Comparison of ENCODE assay signal across 13 mouse cellular contexts in the genomic region with DNA sequence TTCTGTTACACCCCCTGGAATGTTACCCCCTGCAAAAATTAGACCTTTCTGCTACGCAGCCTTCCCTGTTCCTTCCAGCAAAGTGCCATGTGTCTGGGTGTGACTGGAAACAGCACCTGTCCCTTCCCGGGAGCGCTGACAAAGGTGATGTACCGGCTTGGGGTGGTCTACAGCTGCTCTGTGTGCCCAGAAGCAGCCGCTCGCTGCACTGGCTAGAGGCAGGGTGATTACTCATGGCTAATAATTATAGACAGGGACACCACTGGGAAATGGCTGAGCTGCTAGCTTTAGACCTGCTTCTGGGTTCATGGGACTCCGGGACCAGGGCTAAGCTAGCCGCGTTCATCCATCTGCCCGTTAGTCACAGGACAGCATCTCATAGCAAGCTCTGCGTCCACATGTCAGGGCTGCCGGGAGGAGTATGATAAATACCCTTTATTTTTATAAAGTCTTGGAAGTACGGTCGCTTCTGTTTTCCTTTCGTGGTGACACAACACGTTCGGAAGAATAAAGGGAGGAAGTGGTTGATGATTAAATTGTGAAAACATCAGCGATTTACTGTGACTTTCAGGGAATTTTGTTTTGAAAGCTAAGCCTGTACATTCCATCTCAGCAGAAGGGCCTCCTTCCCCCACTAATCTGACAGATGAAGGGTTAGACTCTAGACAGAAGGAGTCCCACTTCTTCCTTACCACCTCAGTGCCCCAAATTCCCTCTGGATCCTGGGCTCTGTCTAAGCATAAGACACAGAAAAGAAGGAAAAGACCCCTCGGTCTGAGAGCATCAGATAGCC.
DNase-seq lines count a peak whose midpoint lies in the region; ATAC-seq lines count a peak whose summit lies in the region.
"Had no signal": no experiment of that assay in that cellular context is flagged by ENCODE, and none has a peak within 500 bp of the region (broad histone marks: within the 10 kb centered on the region; RNA-seq: fewer than 3 reads in every experiment).

No protein-coding gene starts in this region.

- no peak overlapping the region for H3K27ac ChIP-seq in midbrain, embryonic 14.5 days (replicated peaks; ENCODE audit: low read depth, low read length)
- H3K27ac ChIP-seq in midbrain, embryonic 11.5 days (ENCODE audit: low read depth, low read length): no peak overlapping the region
- H3K27ac ChIP-seq in hindbrain, embryonic 13.5 days: no peak overlapping the region
- H3K27ac ChIP-seq: heart, embryonic 15.5 days; limb, embryonic 15.5 days had no signal

- 51% methylated on average over 19 of the region's 19 CpGs for WGBS in midbrain, embryonic 14.5 days
- 76% methylated on average over 19 of the region's 19 CpGs for WGBS in midbrain, embryonic 11.5 days
- 42% methylated on average over 19 of the region's 19 CpGs for WGBS in hindbrain, embryonic 13.5 days

- H3K36me3 ChIP-seq in midbrain, embryonic 14.5 days (ENCODE audit: control insufficient read depth, insufficient read depth, low read length): no peaks in the 10 kb centered on the region
- no peaks in the 10 kb centered on the region for H3K36me3 ChIP-seq in midbrain, embryonic 11.5 days (ENCODE audit: control insufficient read depth, insufficient read depth, low read length)
- H3K36me3 ChIP-seq in hindbrain, embryonic 13.5 days: no peaks in the 10 kb centered on the region
- H3K36me3 ChIP-seq: heart, embryonic 15.5 days; limb, embryonic 15.5 days had no signal

- ATAC-seq in midbrain, embryonic 14.5 days (ENCODE audit: low FRiP score, low TSS enrichment): no peak
- ATAC-seq in midbrain, embryonic 11.5 days (ENCODE audit: low FRiP score): no peak
- ATAC-seq in hindbrain, embryonic 13.5 days (ENCODE audit: low FRiP score): peak; percentile 61
- ATAC-seq: forebrain, embryonic 14.5 days had no signal

- H3K4me1 ChIP-seq in midbrain, embryonic 14.5 days (ENCODE audit: control insufficient read depth, insufficient read depth, low read length): peaks cover 11% of the 10 kb centered on the region; the same call in 1 of the 2 replicates
- no peaks in the 10 kb centered on the region; the same call in 1 of the 2 replicates for H3K4me1 ChIP-seq in midbrain, embryonic 11.5 days (ENCODE audit: control insufficient read depth, insufficient read depth, low read length)
- H3K4me1 ChIP-seq in hindbrain, embryonic 13.5 days (replicated peaks): peaks cover 23% of the 10 kb centered on the region
- H3K4me1 ChIP-seq: limb, embryonic 15.5 days had no signal

- no peaks in the 10 kb centered on the region for H3K9me3 ChIP-seq in midbrain, embryonic 14.5 days (ENCODE audit: control insufficient read depth, low read length)
- H3K9me3 ChIP-seq in midbrain, embryonic 11.5 days (ENCODE audit: control insufficient read depth, low read length): no peaks in the 10 kb centered on the region
- H3K9me3 ChIP-seq in hindbrain, embryonic 13.5 days: no peaks in the 10 kb centered on the region
- H3K9me3 ChIP-seq: heart, embryonic 15.5 days; limb, embryonic 15.5 days had no signal

- no peak overlapping the region for H3K4me3 ChIP-seq in midbrain, embryonic 14.5 days (replicated peaks; ENCODE audit: low read depth, low read length)
- no peak overlapping the region for H3K4me3 ChIP-seq in midbrain, embryonic 11.5 days (ENCODE audit: low read depth, low read length)
- no peak overlapping the region for H3K4me3 ChIP-seq in hindbrain, embryonic 13.5 days
- H3K4me3 ChIP-seq: heart, embryonic 15.5 days; limb, embryonic 15.5 days; megakaryocyte, embryonic 14.5 days had no signal

- intact Hi-C loops in heart, postnatal 25 days (cut with DNase I): no loop called here

- peak; percentile 15 for DNase-seq in embryo, embryonic 10.5 days (ENCODE audit: low spot score)
- no peak for DNase-seq in embryo, embryonic 10 days (ENCODE audit: low spot score)
- peak; percentile 31 for DNase-seq in midbrain, embryonic 14.5 days
- DNase-seq in midbrain, embryonic 11.5 days (ENCODE audit: low spot score, missing footprints): no peak
- DNase-seq in retina, postnatal 1 day: peak; percentile 42
- DNase-seq in yolk sac, embryonic 10.5 days (ENCODE audit: low spot score): no peak
- no peak for DNase-seq in heart, postnatal 25 days (ENCODE audit: low spot score)
- DNase-seq: thymus, adult 2 months had no signal

- H3K4me2 ChIP-seq in midbrain, embryonic 14.5 days (ENCODE audit: low read length): no peak overlapping the region
- H3K4me2 ChIP-seq in midbrain, embryonic 11.5 days: no peak overlapping the region
- 0 out of 2 replicates have a peak overlapping the region, but pooled peaks have one; percentile 4 for H3K4me2 ChIP-seq in hindbrain, embryonic 13.5 days
- H3K4me2 ChIP-seq: heart, embryonic 15.5 days; limb, embryonic 15.5 days had no signal

- no peak overlapping the region for H3K9ac ChIP-seq in midbrain, embryonic 14.5 days (replicated peaks; ENCODE audit: low read length)
- H3K9ac ChIP-seq in midbrain, embryonic 11.5 days (ENCODE audit: low read length): no peak overlapping the region
- no peak overlapping the region for H3K9ac ChIP-seq in hindbrain, embryonic 13.5 days
- H3K9ac ChIP-seq: heart, embryonic 15.5 days; limb, embryonic 15.5 days had no signal

- H3K27me3 ChIP-seq in midbrain, embryonic 14.5 days (ENCODE audit: control insufficient read depth, insufficient read depth, low read length): no peaks in the 10 kb centered on the region
- no peaks in the 10 kb centered on the region for H3K27me3 ChIP-seq in midbrain, embryonic 11.5 days (ENCODE audit: control insufficient read depth, insufficient read depth, low read length)
- no peaks in the 10 kb centered on the region for H3K27me3 ChIP-seq in hindbrain, embryonic 13.5 days
- H3K27me3 ChIP-seq: heart, embryonic 15.5 days had no signal

Comparison
In these comparisons a context has a peak if more than half of its experiments do, and no peak if none do; other contexts are left out.
1. DNase-seq: peak in embryo, embryonic 10.5 days (single experiment), midbrain, embryonic 14.5 days (single experiment) and retina, postnatal 1 day (single experiment); none in embryo, embryonic 10 days (single experiment), midbrain, embryonic 11.5 days (single experiment), yolk sac, embryonic 10.5 days (single experiment) and heart, postnatal 25 days (single experiment).